Mouse (Mus musculus) neural tube, embryonic 11.5 days (tissue): ENCODE measurements around the gene Meox1. TPM values are rescaled to one million over a fixed set of nuclear protein-coding genes. Genes with fewer than 3 reads are reported as not detected.

Source experiments
- ATAC-seq: fragments of 200-750 bp; cut with Nextera tagmentation; 2 replicates; pipeline ENCODE4 v1.8.0; 2017; ENCODE audit warnings: moderate number of reproducible peaks, mild to moderate bottlenecking, moderate TSS enrichment, moderate library complexity; ENCODE audit not compliant: insufficient read depth, low FRiP score, low TSS enrichment
- DNase-seq: peaks from one replicate; pipeline ENCODE4 v3.0.0-alpha.2; 2015; ENCODE audit warnings: low spot score
- H3K27ac ChIP-seq: fragments of 300-500 bp; sonication (generic); 2 replicates; pipeline ENCODE4 v1.5.1; 2014; ENCODE audit warnings: low read depth, mild to moderate bottlenecking, low read length
- H3K27me3 ChIP-seq: fragments of 300-500 bp; sonication (generic); 2 replicates; pipeline ENCODE4 v1.6.1; 2014; ENCODE audit warnings: mild to moderate bottlenecking, low read length, mixed read lengths; ENCODE audit not compliant: control insufficient read depth, insufficient read depth
- H3K36me3 ChIP-seq: fragments of 300-500 bp; sonication (generic); 2 replicates; pipeline ENCODE4 v1.6.1; 2014; ENCODE audit warnings: mild to moderate bottlenecking, low read length, moderate library complexity, mixed read lengths; ENCODE audit not compliant: control insufficient read depth, insufficient read depth
- H3K4me1 ChIP-seq: fragments of 300-500 bp; sonication (generic); 2 replicates; pipeline ENCODE4 v1.6.1; 2014; ENCODE audit warnings: low read length, mixed read lengths; ENCODE audit not compliant: control insufficient read depth, insufficient read depth
- H3K4me2 ChIP-seq: fragments of 300-500 bp; sonication (generic); 2 replicates; pipeline ENCODE4 v1.6.1; 2014; ENCODE audit warnings: low read depth, mild to moderate bottlenecking, moderate library complexity
- H3K4me3 ChIP-seq: fragments of 300-500 bp; sonication (generic); 2 replicates; pipeline ENCODE4 v1.5.1; 2014; ENCODE audit warnings: low read depth, low read length
- H3K9ac ChIP-seq: fragments of 300-500 bp; sonication (generic); 2 replicates; pipeline ENCODE4 v1.6.1; 2014; ENCODE audit warnings: mild to moderate bottlenecking, low read length
- H3K9me3 ChIP-seq: fragments of 300-500 bp; sonication (generic); 2 replicates; pipeline ENCODE4 v1.6.1; 2016; ENCODE audit warnings: low read length; ENCODE audit not compliant: control insufficient read depth
- WGBS: fragments of 180-500 bp; shearing (Covaris S2); extraction: QIAGEN DNeasy Blood & Tissue Kit; methylation state at CpG from one replicate; pipeline ENCODE4 v1.1.7; 2014; 5-methylcytosine and 5-hydroxymethylcytosine counted together
- polyA plus RNA-seq: library from polyadenylated mRNA; unstranded; fragments of >200 nt; fragmentation: Nextera tagmentation; extraction: Ambion mirVana; gene quantifications from 2 replicates; pipeline ENCODE4 v1.2.1, GENCODE M21; 2014

Gene Meox1
- polyA plus RNA-seq, 1 experiment from 2014 or later: 19.9 TPM

GRCm38 (mm10) chr11:101910230-101910946 is 16.2 kb upstream of the Meox1 start:
- 27% methylated on average over 21 of the region's 21 CpGs for WGBS
- Histone ChIP-seq H3K9ac (no peak overlapping the region), H3K9me3 (no peaks in the 10 kb centered on the region), H3K27ac (no peak overlapping the region), H3K4me2 (no peak overlapping the region), H3K4me1 (no peaks in the 10 kb centered on the region), H3K27me3 (no peaks in the 10 kb centered on the region), H3K4me3 (no peak overlapping the region), H3K36me3 (no peaks in the 10 kb centered on the region)
- ATAC-seq (no peak), DNase-seq (peak; percentile 85)

GRCm38 (mm10) chr11:101908777-101909176 is 14.6 kb upstream of the Meox1 start:
- H3K4me1 ChIP-seq: no peaks in the 10 kb centered on the region
- no peak overlapping the region for H3K9ac ChIP-seq
- DNase-seq (no peak), ATAC-seq (no peak)
- no peak overlapping the region for H3K4me3 ChIP-seq
- H3K9me3 ChIP-seq: no peaks in the 10 kb centered on the region
- no peaks in the 10 kb centered on the region for H3K27me3 ChIP-seq
- no peak overlapping the region for H3K4me2 ChIP-seq
- no peaks in the 10 kb centered on the region for H3K36me3 ChIP-seq
- WGBS: 37% methylated on average over 6 of the region's 6 CpGs
- no peak overlapping the region for H3K27ac ChIP-seq

- DNase-seq: peak; percentile 85
- ATAC-seq: no peak
- no peak overlapping the region for H3K27ac ChIP-seq
- no peaks in the 10 kb centered on the region for H3K36me3 ChIP-seq
- peaks cover 4% of the 10 kb centered on the region; the same call in 1 of the 2 replicates for H3K4me1 ChIP-seq
- no peak overlapping the region for H3K4me2 ChIP-seq
- 32% methylated on average over 13 of the region's 13 CpGs for WGBS
- H3K27me3 ChIP-seq: no peaks in the 10 kb centered on the region
- H3K9me3 ChIP-seq: no peaks in the 10 kb centered on the region
- H3K4me3 ChIP-seq: no peak overlapping the region
- no peak overlapping the region for H3K9ac ChIP-seq
Observed at GRCm38 (mm10) chr11:101905115-101905514, 10.9 kb upstream of the Meox1 start.

GRCm38 (mm10) chr11:101901309-101901708 is 7.1 kb upstream of the Meox1 start:
- H3K27ac ChIP-seq: no peak overlapping the region
- peaks cover 16% of the 10 kb centered on the region for H3K4me1 ChIP-seq
- WGBS: 39% methylated on average over 8 of the region's 8 CpGs
- no peaks in the 10 kb centered on the region for H3K27me3 ChIP-seq
- no peak overlapping the region for H3K4me2 ChIP-seq
- ATAC-seq (no peak), DNase-seq (no peak)
- no peaks in the 10 kb centered on the region for H3K9me3 ChIP-seq
- no peak overlapping the region for H3K9ac ChIP-seq
- no peak overlapping the region for H3K4me3 ChIP-seq
- H3K36me3 ChIP-seq: no peaks in the 10 kb centered on the region

- Histone ChIP-seq H3K27me3 (no peaks in the 10 kb centered on the region), H3K4me1 (peaks cover 12% of the 10 kb centered on the region), H3K4me2 (no peak overlapping the region), H3K9ac (no peak overlapping the region), H3K9me3 (no peaks in the 10 kb centered on the region), H3K27ac (no peak overlapping the region), H3K4me3 (no peak overlapping the region), H3K36me3 (no peaks in the 10 kb centered on the region)
- DNase-seq (no peak), ATAC-seq (no peak)
- WGBS: 93% methylated on average over 4 of the region's 4 CpGs
Observed at GRCm38 (mm10) chr11:101898328-101898727, 4.2 kb upstream of the Meox1 start.

- H3K4me2 ChIP-seq: no peak overlapping the region
- peak; percentile 59 for DNase-seq
- H3K4me3 ChIP-seq: no peak overlapping the region
Observed at GRCm38 (mm10) chr11:101896546-101897361, 2.6 kb upstream of the Meox1 start.

GRCm38 (mm10) chr11:101893560-101893959 is 614 bp downstream of the Meox1 start:
- WGBS: 27% methylated on average over 15 of the region's 15 CpGs
- peaks cover 27% of the 10 kb centered on the region for H3K4me1 ChIP-seq
- no peak for ATAC-seq
- no peaks in the 10 kb centered on the region for H3K36me3 ChIP-seq
- DNase-seq: no peak
- no peaks in the 10 kb centered on the region for H3K9me3 ChIP-seq
- no peak overlapping the region for H3K27ac ChIP-seq
- H3K4me3 ChIP-seq: peak overlapping the region; percentile 23; the same call in 1 of the 2 replicates
- H3K9ac ChIP-seq: peak overlapping the region; percentile 14; the same call in 1 of the 2 replicates
- peak overlapping the region; percentile 19 for H3K4me2 ChIP-seq
- 0 out of 2 replicates have a peak, but pooled peaks cover 2% of the 10 kb centered on the region for H3K27me3 ChIP-seq

More at GRCm38 (mm10) chr11:101896546-101897361, 2.6 kb upstream of the Meox1 start:
- Histone ChIP-seq H3K36me3 (no peaks in the 10 kb centered on the region), H3K4me1 (peaks cover 14% of the 10 kb centered on the region), H3K27me3 (0 out of 2 replicates have a peak, but pooled peaks cover 2% of the 10 kb centered on the region), H3K27ac (0 out of 2 replicates have a peak overlapping the region, but pooled peaks have one; percentile 14), H3K9ac (no peak overlapping the region), H3K9me3 (no peaks in the 10 kb centered on the region)
- no peak for ATAC-seq
- 7% methylated on average over 13 of the region's 13 CpGs for WGBS

GRCm38 (mm10) chr11:101891451-101891850 is 2.7 kb downstream of the Meox1 start:
- H3K36me3 ChIP-seq: no peaks in the 10 kb centered on the region
- peak overlapping the region; percentile 27 for H3K4me2 ChIP-seq
- H3K4me1 ChIP-seq: peaks cover 18% of the 10 kb centered on the region
- no peak for DNase-seq
- H3K9me3 ChIP-seq: no peaks in the 10 kb centered on the region
- 0 out of 2 replicates have a peak, but pooled peaks cover 2% of the 10 kb centered on the region for H3K27me3 ChIP-seq
- H3K27ac ChIP-seq: peak overlapping the region; percentile 8; the same call in 1 of the 2 replicates
- ATAC-seq: no peak
- H3K9ac ChIP-seq: no peak overlapping the region; the same call in 1 of the 2 replicates
- peak overlapping the region; percentile 23; the same call in 1 of the 2 replicates for H3K4me3 ChIP-seq
- 12% methylated on average over 11 of the region's 11 CpGs for WGBS
